Mouse (Mus musculus) ovary, postnatal 10 days (tissue): ENCODE data around the gene 4933430I17Rik.

Experiments
- DNase-seq: peaks from one replicate; pipeline ENCODE4 v3.0.0; 2022; ENCODE audit warnings: low spot score

4933430I17Rik gene

GRCm38 (mm10) chr4:62503374-62503970 is 21.7 kb upstream of the 4933430I17Rik start, which contains the start of gene Hdhd3:
TSS of gene Hdhd3 (minus strand) at chr4:62503467.
- no peak for DNase-seq

GRCm38 (mm10) chr4:62505991-62506390 is 19.2 kb upstream of the 4933430I17Rik start:
- no peak for DNase-seq

- DNase-seq, result no peak
Observed at GRCm38 (mm10) chr4:62506798-62507197, 18.4 kb upstream of the 4933430I17Rik start.

GRCm38 (mm10) chr4:62508839-62509238 is 16.3 kb upstream of the 4933430I17Rik start:
- DNase-seq, result no peak

GRCm38 (mm10) chr4:62509946-62510345 is 15.2 kb upstream of the 4933430I17Rik start:
- DNase-seq, result no peak

- no peak for DNase-seq
Observed at GRCm38 (mm10) chr4:62513998-62514506, 11.1 kb upstream of the 4933430I17Rik start.

GRCm38 (mm10) chr4:62514995-62515394 is 10.2 kb upstream of the 4933430I17Rik start:
- DNase-seq, result no peak

GRCm38 (mm10) chr4:62515490-62515889 is 9.7 kb upstream of the 4933430I17Rik start:
- no peak for DNase-seq

GRCm38 (mm10) chr4:62516079-62516478 is 9.1 kb upstream of the 4933430I17Rik start:
- no peak for DNase-seq

- DNase-seq, result no peak
Observed at GRCm38 (mm10) chr4:62516579-62516978, 8.6 kb upstream of the 4933430I17Rik start.

- DNase-seq, result no peak
Observed at GRCm38 (mm10) chr4:62517046-62517445, 8.1 kb upstream of the 4933430I17Rik start.

- DNase-seq, result no peak
Observed at GRCm38 (mm10) chr4:62517538-62518415, 7.4 kb upstream of the 4933430I17Rik start.

- DNase-seq, result no peak
Observed at GRCm38 (mm10) chr4:62518416-62519121, 6.6 kb upstream of the 4933430I17Rik start.

GRCm38 (mm10) chr4:62519122-62519848 is 5.9 kb upstream of the 4933430I17Rik start:
- no peak for DNase-seq

- peak; percentile 71 for DNase-seq
Observed at GRCm38 (mm10) chr4:62519849-62520233, 5.3 kb upstream of the 4933430I17Rik start, which contains the start of gene Alad. TSS of gene Alad (minus strand) at chr4:62519918.

GRCm38 (mm10) chr4:62520892-62521400 is 4.2 kb upstream of the 4933430I17Rik start:
- DNase-seq, result no peak

- no peak for DNase-seq
Observed at GRCm38 (mm10) chr4:62525489-62525811, 281 bp downstream of the 4933430I17Rik start.

- DNase-seq, result no peak
Observed at GRCm38 (mm10) chr4:62526256-62526655, 1.1 kb downstream of the 4933430I17Rik start.

- DNase-seq, result no peak
Observed at GRCm38 (mm10) chr4:62527655-62528054, 2.5 kb downstream of the 4933430I17Rik start.

GRCm38 (mm10) chr4:62533729-62534128 is 8.6 kb downstream of the 4933430I17Rik start:
- no peak for DNase-seq

- DNase-seq, result no peak
Observed at GRCm38 (mm10) chr4:62541802-62542201, 16.6 kb downstream of the 4933430I17Rik start.

- DNase-seq, result no peak
Observed at GRCm38 (mm10) chr4:62543782-62544181, 18.6 kb downstream of the 4933430I17Rik start.
